Mouse (Mus musculus) spleen, adult 2 months (tissue): ENCODE results near the gene A530064D06Rik.

Experiments used
- CTCF ChIP-seq: fragments of 200-500 bp; IDR thresholded peaks from 2 replicates; pipeline ENCODE4 v1.5.1; 2011; ENCODE audit warnings: mild to moderate bottlenecking, inconsistent platforms; ENCODE audit not compliant: insufficient read depth, insufficient read length, insufficient replicate concordance; ENCODE audit errors: extremely low read depth
- POLR2A ChIP-seq: fragments of 200-500 bp; IDR thresholded peaks from 2 replicates; pipeline ENCODE4 v1.6.1; 2011; ENCODE audit warnings: low read depth, low read length, inconsistent platforms

- TF ChIP-seq CTCF (no peak), POLR2A (no peak)
These were observed 21.0 kb downstream of the A530064D06Rik start, which contains the start of gene 9830107B12Rik for GRCm38 (mm10) chr17:48146120-48146519.
